Mouse (Mus musculus): ENCODE measurements around the gene Smdt1. TPM values are rescaled to one million over a fixed set of nuclear protein-coding genes. Genes with fewer than 3 reads are reported as not detected.
"Not testable (repeated sequence)": the region's sequence is repeated elsewhere in the genome, so short reads cannot be mapped to it uniquely, and the experiment has no call there.

Smdt1 gene
- total RNA-seq, 2 experiments from 2014 or later = 116 to 123 TPM

- intact Hi-C loops (cut with DNase I) = no loop called here
- DNase-seq = no peak
Observed at GRCm38 (mm10) chr15:82361459-82362018, 22.8 kb downstream of the Smdt1 start.

DNA sequence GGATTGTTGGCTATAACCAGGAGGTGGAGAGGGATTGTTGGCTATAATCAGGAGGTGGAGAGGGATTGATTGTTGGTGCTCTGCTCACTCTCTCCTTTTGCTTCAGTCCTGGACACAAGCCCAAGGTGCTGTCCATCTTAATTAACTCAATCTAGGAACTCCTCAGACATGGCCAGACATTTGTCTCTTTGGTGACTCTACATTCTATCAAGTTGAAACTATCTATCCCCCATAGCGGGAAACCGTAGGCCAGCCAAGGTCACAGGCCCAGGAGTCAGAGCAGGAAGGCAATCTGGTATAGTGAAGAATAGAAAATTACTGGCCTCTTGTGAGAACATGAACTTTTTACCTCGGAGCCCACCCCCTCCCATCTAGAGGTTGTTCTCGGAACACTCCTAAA lies 23.5 kb downstream of the Smdt1 start:
- DNase-seq = no peak
- intact Hi-C loops (cut with DNase I) = no loop called here

- DNase-seq; intact Hi-C loops (cut with DNase I): not testable (repeated sequence)
Observed at GRCm38 (mm10) chr15:82363801-82364200, 25.0 kb downstream of the Smdt1 start.

DNA sequence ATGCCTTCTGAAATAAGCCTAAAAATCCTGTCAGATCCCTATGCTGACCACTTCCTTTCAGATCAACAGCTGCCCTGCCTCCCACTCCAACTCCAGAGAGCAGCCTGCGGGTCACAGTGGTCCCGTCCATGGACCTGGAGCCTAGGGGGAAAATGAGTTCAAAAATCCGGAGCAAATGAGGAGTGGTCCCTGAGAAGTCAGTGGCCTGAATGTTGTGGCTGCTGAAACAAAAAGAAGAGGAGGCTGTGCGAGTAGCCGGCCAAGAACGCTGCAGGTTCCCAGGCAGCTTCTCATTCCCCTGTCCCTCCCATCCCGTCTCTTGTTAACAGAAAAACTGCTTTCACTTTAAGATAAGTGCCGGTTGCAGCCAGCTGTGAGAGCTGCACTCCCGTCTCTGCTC lies 25.8 kb downstream of the Smdt1 start:
- DNase-seq; intact Hi-C loops (cut with DNase I): not testable (repeated sequence)

DNA sequence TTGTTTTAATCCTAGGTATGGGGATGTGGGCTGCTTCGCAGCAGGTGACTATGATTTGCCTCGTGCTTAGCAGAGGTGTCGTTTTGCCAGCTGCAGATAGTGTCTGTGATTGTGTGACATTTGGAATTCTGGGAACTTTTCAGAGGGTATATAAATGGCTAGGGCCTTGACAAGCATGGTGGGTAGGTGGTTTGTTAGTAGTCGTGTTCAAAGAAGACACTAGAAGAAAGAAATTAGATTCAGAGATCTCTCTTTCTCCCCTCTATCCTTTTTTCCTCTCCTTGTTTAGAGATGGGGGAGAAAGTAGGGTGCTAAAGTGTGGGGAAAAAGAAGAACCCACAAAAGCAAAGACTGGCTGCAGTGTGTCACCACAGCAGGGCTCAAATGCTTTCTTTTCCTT lies 29.4 kb downstream of the Smdt1 start:
- intact Hi-C loops (cut with DNase I) = no loop called here
- DNase-seq = no peak

DNA sequence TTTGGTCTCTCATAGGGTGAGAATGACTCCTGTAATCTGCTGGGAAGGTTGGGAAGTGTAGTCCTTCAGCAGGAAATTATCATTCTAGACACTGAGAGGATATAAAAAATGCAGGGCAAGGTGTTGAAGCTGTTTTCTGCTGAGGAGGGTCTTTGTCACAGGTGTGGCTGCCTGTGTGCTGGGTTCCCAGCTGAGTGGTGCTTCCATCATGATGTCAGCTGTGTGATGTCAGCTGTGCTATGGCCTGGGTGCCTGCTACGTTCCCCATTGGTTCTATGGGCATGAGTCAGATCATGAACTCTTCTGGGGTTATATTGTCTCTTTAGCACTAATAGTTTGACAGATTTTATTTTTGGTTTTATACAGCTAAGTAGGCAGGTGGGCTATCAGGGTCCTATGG lies 30.1 kb downstream of the Smdt1 start:
- no peak for DNase-seq
- intact Hi-C loops (cut with DNase I) = no loop called here

- no peak for DNase-seq
- intact Hi-C loops (cut with DNase I) = no loop called here
Observed at GRCm38 (mm10) chr15:82372446-82372845, 33.7 kb downstream of the Smdt1 start.

- intact Hi-C loops (cut with DNase I) = no loop called here
- no peak for DNase-seq
Observed at GRCm38 (mm10) chr15:82372991-82373390, 34.2 kb downstream of the Smdt1 start.

DNA sequence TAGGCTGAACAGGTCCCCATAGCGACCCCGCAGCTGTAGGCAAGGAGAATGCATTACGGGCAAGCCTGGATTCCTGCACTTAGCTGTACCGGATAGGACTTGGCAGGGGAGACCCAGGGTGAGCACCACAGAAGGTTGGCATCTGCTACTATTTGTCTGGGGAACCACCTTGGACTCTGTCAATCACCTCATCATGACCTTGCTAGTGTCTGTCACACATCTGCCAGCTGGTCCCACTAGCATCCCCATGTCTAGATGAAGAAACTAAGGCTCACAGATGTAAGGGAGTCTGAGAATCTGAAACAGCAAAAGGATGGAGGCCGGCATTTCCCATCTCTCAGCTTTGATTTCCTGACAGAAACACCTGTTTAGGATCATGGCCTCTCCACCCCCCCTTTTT lies 35.7 kb downstream of the Smdt1 start:
- DNase-seq = no peak
- intact Hi-C loops (cut with DNase I) = no loop called here

- intact Hi-C loops (cut with DNase I) = no loop called here
Observed at GRCm38 (mm10) chr15:82375855-82376254, 37.1 kb downstream of the Smdt1 start.

DNA sequence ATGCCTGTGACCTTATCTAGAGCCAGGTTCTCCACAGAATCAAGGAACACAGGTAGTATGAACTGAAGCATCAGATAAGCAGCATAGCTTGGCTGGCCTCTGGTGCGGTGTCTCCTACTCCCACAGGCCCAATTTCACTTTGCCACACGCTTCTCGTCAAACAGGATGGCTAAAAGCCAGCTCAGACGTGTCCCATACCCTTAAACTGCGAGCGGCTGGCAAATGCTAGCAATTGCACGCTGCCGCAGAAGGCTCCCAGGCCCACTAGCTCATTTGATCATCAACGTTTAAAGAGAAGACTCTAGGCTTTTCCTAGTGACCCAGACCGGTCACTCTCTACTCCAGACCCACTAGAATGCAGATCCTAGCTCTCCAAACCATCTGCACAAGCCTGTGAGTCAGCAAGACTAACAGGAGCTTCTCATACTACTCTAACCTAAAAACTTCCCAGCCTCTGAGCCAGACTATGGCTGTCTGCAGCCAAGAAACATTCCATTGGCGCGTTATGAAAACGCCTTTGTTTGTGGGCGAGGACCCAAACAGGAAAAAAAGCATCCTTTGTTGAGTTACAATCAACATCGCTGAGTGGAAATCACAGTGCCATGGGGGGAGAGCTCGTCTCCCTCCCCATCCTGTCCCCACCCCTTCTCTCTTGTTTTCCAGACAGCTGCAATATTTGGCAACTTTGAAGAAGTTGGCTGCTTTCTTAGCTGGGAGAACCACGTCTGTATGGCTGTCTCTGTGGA lies 37.8 kb downstream of the Smdt1 start:
- DNase-seq = peak in 1 of 2 experiments; percentile 72
- intact Hi-C loops (cut with DNase I) = no loop called here

More at GRCm38 (mm10) chr15:82375855-82376254, 37.1 kb downstream of the Smdt1 start:
- no peak for DNase-seq

DNA sequence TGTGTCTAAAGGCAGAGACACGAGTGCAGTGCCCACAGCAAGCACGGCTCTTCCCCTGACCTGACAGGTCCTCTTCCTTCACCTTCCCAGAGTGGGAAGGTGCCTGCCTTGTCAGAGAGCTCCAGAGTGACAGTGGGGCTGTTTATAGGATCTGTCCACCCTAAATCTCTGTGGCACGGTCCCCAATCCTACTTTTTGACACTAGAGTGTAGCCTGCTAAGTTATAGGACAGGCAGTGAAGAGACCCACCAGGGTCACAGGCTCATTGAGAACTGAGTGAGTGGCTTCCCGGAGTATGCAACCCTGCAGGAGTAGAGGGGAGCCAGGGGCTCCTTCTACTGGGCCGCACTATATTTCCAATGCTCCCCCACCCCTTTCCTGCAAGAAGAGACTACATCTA lies 38.9 kb downstream of the Smdt1 start:
- no peak for DNase-seq
- intact Hi-C loops (cut with DNase I) = no loop called here

- intact Hi-C loops (cut with DNase I) = no loop called here
- DNase-seq = no peak
Observed at GRCm38 (mm10) chr15:82378261-82379180, 39.8 kb downstream of the Smdt1 start.

DNA sequence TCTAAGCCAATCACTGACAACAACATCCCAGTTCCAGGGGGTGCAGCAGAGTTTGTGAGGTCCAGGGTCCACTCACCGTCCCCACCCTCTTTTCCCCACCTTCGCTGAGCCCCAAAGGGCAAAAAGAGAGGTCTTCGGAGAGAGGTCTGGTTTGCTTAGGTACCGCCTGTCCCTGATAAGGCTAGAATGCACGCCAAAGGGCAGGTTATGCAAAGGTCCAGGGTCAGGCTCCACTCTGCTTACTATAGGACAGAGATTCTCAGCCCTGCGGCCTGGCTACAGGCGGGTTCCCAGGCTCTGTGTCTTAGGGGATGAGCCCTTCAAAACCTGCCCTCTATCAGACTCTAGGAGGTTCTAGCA lies 40.7 kb downstream of the Smdt1 start:
- intact Hi-C loops (cut with DNase I) = no loop called here
- no peak for DNase-seq

DNA sequence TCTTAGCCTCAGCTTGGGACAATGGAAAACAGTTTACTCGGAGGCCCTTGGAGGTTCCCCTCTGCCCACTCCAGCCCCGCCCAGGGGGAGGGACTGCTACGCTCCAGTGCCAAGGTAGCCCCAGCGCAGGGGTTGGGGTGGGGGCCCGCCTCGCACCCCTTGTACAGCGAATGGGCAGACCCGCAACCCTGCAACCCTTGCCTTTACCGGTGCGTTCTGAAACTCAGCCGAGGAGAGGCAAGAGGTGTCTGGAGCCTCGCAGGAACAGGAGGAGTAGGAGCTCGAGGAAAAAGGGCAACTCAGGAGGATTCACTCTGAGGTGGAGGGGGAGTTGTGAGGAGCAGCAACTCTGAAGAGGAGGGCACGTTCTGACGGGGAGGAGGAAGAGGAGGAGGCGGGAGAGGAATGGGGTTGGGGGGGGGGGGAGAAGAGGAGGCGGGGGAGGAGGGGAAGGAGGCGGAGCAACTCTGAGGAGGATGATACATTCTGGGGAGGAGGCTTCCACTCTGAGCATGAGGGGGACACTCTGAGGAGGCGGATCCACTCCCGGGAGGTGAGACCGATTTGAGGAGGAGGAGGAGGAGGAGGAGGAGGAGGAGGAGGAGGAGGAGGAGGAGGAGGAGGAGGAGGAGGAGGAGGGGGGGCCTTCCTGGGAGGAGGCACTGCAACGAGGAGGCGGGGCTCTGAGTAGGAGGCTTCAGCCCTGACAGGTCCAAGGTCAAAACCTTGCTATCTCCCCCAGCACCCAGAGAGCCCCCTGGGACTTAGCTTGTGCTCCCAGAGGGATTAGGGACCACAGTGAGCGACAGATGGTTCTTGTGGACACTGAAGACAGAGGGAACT lies 41.3 kb downstream of the Smdt1 start, which contains the start of gene Cyp2d22:
Cyp2d22 (minus strand) TSS at position 390 of the 843 bp plus-strand sequence.
- DNase-seq = peak; percentile 59 to 61

DNA sequence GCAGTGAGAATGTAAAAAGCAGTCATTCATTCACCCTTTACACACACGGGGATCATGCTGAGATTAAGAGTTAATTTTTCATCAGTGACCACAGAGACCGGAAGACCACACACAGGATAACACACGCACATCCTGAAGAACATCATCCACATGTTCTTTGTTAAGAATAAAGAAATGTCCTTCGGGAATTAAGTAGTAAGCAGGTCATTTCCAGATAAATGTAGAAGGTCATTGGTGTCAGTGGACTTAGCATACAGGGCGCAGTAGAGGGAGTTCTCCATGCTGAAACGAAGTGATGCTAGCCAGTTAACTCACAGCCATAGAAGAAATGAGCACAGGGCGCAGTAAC lies 41.9 kb downstream of the Smdt1 start:
- intact Hi-C loops (cut with DNase I) = loop anchor here (5.0 kb wide), 1 partner anchor 37 kb away; no protein-coding TSS in a partner anchor
- DNase-seq = no peak

More for the DNA sequence above, 41.3 kb downstream of the Smdt1 start, which contains the start of gene Cyp2d22:
- intact Hi-C loops (cut with DNase I) = loop anchor here (5.0 kb wide), 1 partner anchor 37 kb away; no protein-coding TSS in a partner anchor

GRCm38 (mm10) chr15:82382441-82382840 lies 43.7 kb downstream of the Smdt1 start:
- DNase-seq = no peak
- intact Hi-C loops (cut with DNase I) = loop anchor here (5.0 kb wide), 1 partner anchor 35 kb away; no protein-coding TSS in a partner anchor

- no peak for DNase-seq
- intact Hi-C loops (cut with DNase I) = no loop called here
Observed at GRCm38 (mm10) chr15:82385729-82386128, 47.0 kb downstream of the Smdt1 start.

DNA sequence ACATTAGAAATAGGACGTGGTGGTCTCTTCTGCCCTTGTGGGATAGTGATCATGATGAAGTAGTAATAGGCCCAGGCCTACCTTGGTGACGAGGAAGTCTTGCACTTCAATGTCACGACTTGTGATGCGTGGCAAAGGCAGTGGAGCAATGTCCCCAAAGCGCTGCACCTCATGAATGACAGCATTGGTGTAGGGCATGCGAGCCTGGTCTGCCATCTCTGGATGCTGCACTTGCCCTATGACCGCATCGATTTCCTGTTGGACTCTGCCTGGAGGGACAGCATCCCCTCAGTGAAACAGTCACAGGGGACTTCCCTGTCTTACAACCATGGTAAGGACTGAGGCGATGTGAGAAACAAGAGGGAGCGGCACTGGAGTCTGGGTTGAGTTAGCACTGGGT lies 51.2 kb downstream of the Smdt1 start:
- DNase-seq; intact Hi-C loops (cut with DNase I): not testable (repeated sequence)

GRCm38 (mm10) chr15:82393922-82394321 lies 55.2 kb downstream of the Smdt1 start, which contains the start of gene Cyp2d11:
Cyp2d11 (minus strand) TSS chr15:82394022.
- DNase-seq; intact Hi-C loops (cut with DNase I): not testable (repeated sequence)

All from gastrocnemius, postnatal 36 days (tissue).